Mouse (Mus musculus) megakaryocyte progenitor cell, adult 5-6 weeks (primary cell): ENCODE measurements at regions not wholly inside any gene's neighbourhood (a gene's known extent, or its start where the extent isn't known, plus 50 kb on each side); places are given as distances from the start of the nearest gene placed in this dataset.
A peak's percentile ranks its signal among the peaks of the same experiment; 100 is the strongest.

Experiments used
- ATAC-seq: replicated peaks from 2 replicates; pipeline ENCODE4 v1.8.0; 2016; ENCODE audit warnings: mild to moderate bottlenecking, moderate TSS enrichment, inconsistent platforms; ENCODE audit not compliant: poor library complexity

GRCm38 (mm10) chr13:6173095-6173494 is 311.8 kb downstream of the Klf6 start:
- ATAC-seq: no peak

- no peak for ATAC-seq
Observed at GRCm38 (mm10) chr13:6178362-6179070, 317.2 kb downstream of the Klf6 start.

GRCm38 (mm10) chr13:6189133-6189532 is 327.9 kb downstream of the Klf6 start:
- ATAC-seq: no peak

GRCm38 (mm10) chr13:6189566-6189965 is 328.3 kb downstream of the Klf6 start:
- ATAC-seq: no peak

GRCm38 (mm10) chr13:6191186-6191914 is 330.1 kb downstream of the Klf6 start:
- ATAC-seq: no peak

- ATAC-seq: peak; percentile 52; the same call in 1 of the 2 replicates
Observed at GRCm38 (mm10) chr13:6191915-6192295, 330.6 kb downstream of the Klf6 start.

- ATAC-seq: no peak
Observed at GRCm38 (mm10) chr13:6196690-6197089, 335.4 kb downstream of the Klf6 start.

- ATAC-seq: no peak
Observed at GRCm38 (mm10) chr13:6199107-6199506, 337.8 kb downstream of the Klf6 start.

GRCm38 (mm10) chr13:6201516-6201915 is 340.2 kb downstream of the Klf6 start:
- ATAC-seq: no peak

GRCm38 (mm10) chr13:6204801-6205200 is 343.1 kb upstream of the Pitrm1 start:
- ATAC-seq: no peak

GRCm38 (mm10) chr13:6212550-6212949 is 335.4 kb upstream of the Pitrm1 start:
- ATAC-seq: no peak; the same call in 1 of the 2 replicates

GRCm38 (mm10) chr13:6214189-6214588 is 333.8 kb upstream of the Pitrm1 start:
- no peak for ATAC-seq

GRCm38 (mm10) chr13:6226087-6226643 is 321.8 kb upstream of the Pitrm1 start:
- ATAC-seq: peak; percentile 50; the same call in 1 of the 2 replicates

GRCm38 (mm10) chr13:6228278-6228677 is 319.7 kb upstream of the Pitrm1 start:
- ATAC-seq: peak; percentile 99

- ATAC-seq: no peak
Observed at GRCm38 (mm10) chr13:6235394-6235793, 312.6 kb upstream of the Pitrm1 start.

GRCm38 (mm10) chr13:6236503-6236902 is 311.4 kb upstream of the Pitrm1 start:
- no peak for ATAC-seq

- no peak for ATAC-seq
Observed at GRCm38 (mm10) chr13:6237201-6237600, 310.7 kb upstream of the Pitrm1 start.

GRCm38 (mm10) chr13:6240855-6241254 is 307.1 kb upstream of the Pitrm1 start:
- ATAC-seq: no peak; the same call in 1 of the 2 replicates

- ATAC-seq: peak; percentile 86
Observed at GRCm38 (mm10) chr13:6241472-6242123, 306.4 kb upstream of the Pitrm1 start.

GRCm38 (mm10) chr13:6250106-6250505 is 297.8 kb upstream of the Pitrm1 start:
- no peak for ATAC-seq

GRCm38 (mm10) chr13:6251025-6251862 is 296.7 kb upstream of the Pitrm1 start:
- ATAC-seq: no peak
